Mouse (Mus musculus): ENCODE results near the gene Cnpy1.

DNA sequence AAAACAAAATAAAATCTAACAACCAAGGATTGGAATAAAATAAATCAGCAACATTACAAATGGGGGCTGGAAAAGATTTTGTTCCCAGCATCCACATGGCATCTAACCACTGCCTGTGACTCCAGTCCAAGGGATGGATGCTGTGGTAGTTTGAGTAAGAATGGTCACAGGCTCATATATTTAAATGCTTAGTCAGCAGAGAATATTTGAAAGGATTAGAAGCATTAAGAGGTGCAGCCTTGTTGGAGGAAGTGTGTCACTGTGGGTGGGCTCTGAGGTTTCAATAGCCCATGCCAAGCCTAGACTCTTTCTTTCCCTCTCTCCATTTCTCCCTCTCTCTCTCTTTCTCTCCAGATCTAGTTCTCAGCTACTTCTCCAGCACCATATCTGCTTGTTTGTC lies 20.0 kb upstream of the Cnpy1 start:
- TF ChIP-seq CTCF (IDR thresholded peaks at IDR 0.05; ENCODE audit: low read depth) = no peak
- TF ChIP-seq EP300 (optimal IDR thresholded peaks at IDR 0.05) = no peak

All from stomach, postnatal 0 days (tissue).